Mouse (Mus musculus) myocyte (in vitro differentiated cells): ENCODE measurements around the gene Cdc45.
A peak's percentile ranks its signal among the peaks of the same experiment; 100 is the strongest.

Experiments used
- CEBPB ChIP-seq: IDR thresholded peaks from 2 replicates; pipeline ENCODE4 v1.6.1; 2011; ENCODE audit warnings: mild to moderate bottlenecking, moderate library complexity; ENCODE audit not compliant: poor library complexity, insufficient read depth, severe bottlenecking
- MYOG ChIP-seq, 3 experiments: IDR thresholded peaks; one replicate each; pipeline ENCODE4 v1.6.1; 2011; ENCODE audit warnings: control low read depth in 2 of 3, low read depth in 2 of 3, mild to moderate bottlenecking in 2 of 3; ENCODE audit not compliant: insufficient read length in 2 of 3, control insufficient read depth in 1 of 3, insufficient read depth in 1 of 3
- POLR2A ChIP-seq: IDR thresholded peaks from one replicate; pipeline ENCODE4 v1.6.1; 2011; ENCODE audit warnings: low read depth, mild to moderate bottlenecking, control low read depth, moderate library complexity; ENCODE audit not compliant: insufficient read length

DNA sequence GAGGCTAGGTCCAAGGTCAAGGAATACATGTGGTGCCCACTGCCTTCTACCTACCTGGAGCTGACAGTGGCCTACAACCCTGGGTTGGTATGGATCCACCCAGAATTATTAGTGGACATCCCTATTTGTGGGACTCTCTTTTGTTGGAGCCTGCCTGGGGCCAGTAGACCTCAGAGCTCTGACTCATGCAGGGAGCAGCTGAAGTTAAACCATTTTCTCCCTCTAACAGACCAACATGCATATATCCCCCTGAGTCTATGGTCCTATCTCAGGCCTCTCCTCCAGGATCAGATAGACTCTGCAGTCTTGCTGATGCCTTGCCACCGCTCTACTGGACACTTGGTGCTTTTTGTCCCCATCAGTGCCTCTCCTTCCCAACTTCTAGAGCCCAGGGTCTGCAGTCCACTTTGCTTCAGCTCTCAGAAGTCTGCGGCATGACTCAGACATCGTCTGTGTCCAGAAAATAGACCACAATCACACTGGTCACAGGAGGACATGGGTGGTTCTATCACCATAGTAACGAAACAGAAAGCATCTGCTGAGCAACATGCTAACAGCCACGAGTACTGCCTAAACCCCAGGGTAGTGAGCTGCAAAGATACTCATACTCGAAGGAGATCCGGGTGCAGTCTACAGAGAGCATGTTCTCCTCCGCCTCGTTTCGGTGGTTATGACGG lies 16.4 kb downstream of the Cdc45 start:
- TF ChIP-seq CEBPB: no peak
- TF ChIP-seq POLR2A: no peak
- peak in 1 of 3 experiments; percentile 8 for TF ChIP-seq MYOG (IDR thresholded peaks at IDR 0.05; ENCODE audit: control insufficient read depth in 1 of 3, insufficient read depth in 1 of 3, insufficient read length in 2 of 3, low read depth in 2 of 3)
